Mouse (Mus musculus) layer of hippocampus, adult 2 months (tissue): ENCODE measurements around the gene Scaper. TPM values are rescaled to one million over a fixed set of nuclear protein-coding genes. Genes with fewer than 3 reads are reported as not detected.

Source experiments
- DNase-seq, 2 experiments: peaks; one replicate each; pipeline ENCODE4 v3.0.0; 2022; ENCODE audit warnings: low spot score in 2 of 2
- H3K27ac ChIP-seq: fragments of 200-600 bp; 2 replicates; pipeline ENCODE4 v1.8.1; 2022
- H3K4me3 ChIP-seq: fragments of 200-600 bp; 2 replicates; pipeline ENCODE4 v1.8.1; 2022; ENCODE audit warnings: mild to moderate bottlenecking
- CTCF ChIP-seq: fragments of 200-600 bp; conservative IDR thresholded peaks from 2 replicates; pipeline ENCODE4 v1.8.1; 2022; ENCODE audit warnings: antibody characterized with exemption, mild to moderate bottlenecking, moderate library complexity
- total RNA-seq, 2 experiments: library from RNA; stranded (reverse); gene quantifications; 2 replicates each; pipeline ENCODE4 v1.2.3; 2021

Scaper gene
- total RNA-seq, 2 experiments from 2014 or later, result 31.2 to 34.0 TPM

DNA sequence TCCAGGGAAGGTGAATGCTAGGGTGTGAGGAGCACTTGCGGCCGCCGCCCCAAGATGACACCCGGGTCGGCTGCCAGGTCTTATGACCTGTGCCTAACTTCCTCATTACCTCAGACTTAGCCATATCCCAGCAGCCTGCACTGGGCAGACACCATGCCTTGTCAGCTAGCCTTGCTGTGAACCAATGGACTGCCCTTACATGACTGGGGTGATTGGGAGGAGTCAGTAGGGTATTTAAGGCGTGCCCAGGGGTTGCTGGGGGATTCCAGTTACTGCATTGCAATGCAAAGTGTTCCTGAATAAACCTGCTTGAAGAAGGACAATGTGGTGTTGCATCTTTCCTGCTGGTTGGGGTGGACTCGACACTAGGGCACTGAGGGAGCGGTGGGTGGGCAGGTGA lies 148.5 kb downstream of the Scaper start:
- Histone ChIP-seq H3K27ac (no peak overlapping the region), H3K4me3 (no peak overlapping the region)
- no peak for DNase-seq
- no peak for TF ChIP-seq CTCF

- no peak for TF ChIP-seq CTCF
- Histone ChIP-seq H3K27ac (no peak overlapping the region), H3K4me3 (no peak overlapping the region)
- DNase-seq, result no peak
Observed at GRCm38 (mm10) chr9:55712016-55712415, 225.9 kb downstream of the Scaper start.

GRCm38 (mm10) chr9:55710553-55710952 lies 227.4 kb downstream of the Scaper start:
- DNase-seq, result no peak
- Histone ChIP-seq H3K27ac (no peak overlapping the region), H3K4me3 (no peak overlapping the region)
- TF ChIP-seq CTCF, result no peak

DNA sequence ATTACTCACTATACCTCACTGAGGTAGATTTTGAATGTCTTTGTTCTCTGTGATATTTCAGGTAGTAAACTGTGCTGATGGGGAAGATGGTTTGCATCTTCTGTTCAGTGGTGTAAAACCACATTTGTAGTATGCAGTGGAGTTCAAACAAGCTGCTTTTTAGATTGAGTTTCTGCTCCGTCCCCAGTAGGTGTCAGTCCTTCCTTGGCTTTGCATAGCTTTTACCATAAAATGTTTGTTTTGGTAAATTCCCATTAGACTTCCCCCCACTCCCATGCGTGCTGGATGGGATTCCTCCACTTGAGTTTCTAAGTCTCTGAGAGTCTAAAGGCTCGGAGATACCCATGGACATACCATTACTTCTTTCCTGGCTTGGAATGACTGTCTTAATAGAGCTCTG lies 231.3 kb downstream of the Scaper start:
- peak; percentile 70 for TF ChIP-seq CTCF
- no peak overlapping the region for H3K4me3 ChIP-seq
- no peak for DNase-seq

GRCm38 (mm10) chr9:55695307-55695706 lies 242.6 kb downstream of the Scaper start:
- Histone ChIP-seq H3K27ac (peak overlapping the region; percentile 64; the same call in 1 of the 2 replicates), H3K4me3 (no peak overlapping the region)
- no peak for TF ChIP-seq CTCF
- DNase-seq, result peak in 1 of 2 experiments; percentile 17

More for the DNA sequence above, 231.3 kb downstream of the Scaper start:
- no peak overlapping the region for H3K27ac ChIP-seq

- no peak for TF ChIP-seq CTCF
- Histone ChIP-seq H3K27ac (no peak overlapping the region), H3K4me3 (no peak overlapping the region)
- no peak for DNase-seq
Observed at GRCm38 (mm10) chr9:55677099-55677498, 260.8 kb downstream of the Scaper start.

GRCm38 (mm10) chr9:55646444-55646843 lies 291.5 kb downstream of the Scaper start:
- Histone ChIP-seq H3K4me3 (no peak overlapping the region), H3K27ac (no peak overlapping the region)
- TF ChIP-seq CTCF, result no peak
- DNase-seq, result no peak

- no peak for DNase-seq
- TF ChIP-seq CTCF, result no peak
- H3K27ac ChIP-seq, result no peak overlapping the region
- no peak overlapping the region for H3K4me3 ChIP-seq
Observed at GRCm38 (mm10) chr9:55626990-55627389, 310.9 kb downstream of the Scaper start.

DNA sequence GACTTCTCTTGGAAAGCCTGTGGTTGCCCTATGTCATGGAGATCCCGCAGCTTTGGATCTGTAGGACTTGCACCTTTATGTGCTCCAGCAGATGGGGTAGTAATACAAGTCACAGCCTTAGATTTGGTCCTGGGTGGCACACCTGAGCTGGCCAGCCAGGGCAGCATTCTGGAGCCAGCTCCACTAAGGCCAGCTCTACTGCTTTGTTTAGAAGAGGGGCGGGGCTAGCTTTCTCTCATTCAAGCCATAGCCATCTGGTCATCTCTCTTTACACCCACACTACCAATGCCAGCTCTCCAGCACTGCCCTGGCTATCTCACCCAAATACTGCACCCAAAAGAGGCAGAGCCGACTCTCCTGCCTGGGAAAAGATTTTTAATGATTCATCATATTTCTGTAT lies 323.2 kb downstream of the Scaper start:
- Histone ChIP-seq H3K4me3 (no peak overlapping the region), H3K27ac (no peak overlapping the region)
- DNase-seq, result no peak
- no peak for TF ChIP-seq CTCF

DNA sequence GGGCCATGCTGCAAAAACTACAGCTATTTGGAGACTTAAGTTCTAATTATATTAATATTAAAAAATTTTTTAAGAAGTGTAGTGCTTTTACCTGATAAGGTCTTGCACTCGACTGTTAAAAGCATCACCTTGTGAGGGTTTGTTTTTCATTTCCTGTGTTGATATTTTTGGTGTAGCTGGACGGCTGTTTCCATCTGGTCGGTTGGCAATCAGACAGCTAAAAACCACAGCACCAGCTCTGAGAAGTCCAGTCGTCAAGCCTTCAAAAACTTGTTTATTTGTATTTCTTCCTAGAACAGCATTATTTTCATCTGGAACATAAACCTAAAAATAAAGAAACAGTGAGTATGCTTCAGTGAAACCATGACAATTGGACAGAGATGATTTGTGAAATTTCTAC lies 328.2 kb downstream of the Scaper start:
- no peak for TF ChIP-seq CTCF
- no peak overlapping the region for H3K4me3 ChIP-seq
- no peak for DNase-seq

DNA sequence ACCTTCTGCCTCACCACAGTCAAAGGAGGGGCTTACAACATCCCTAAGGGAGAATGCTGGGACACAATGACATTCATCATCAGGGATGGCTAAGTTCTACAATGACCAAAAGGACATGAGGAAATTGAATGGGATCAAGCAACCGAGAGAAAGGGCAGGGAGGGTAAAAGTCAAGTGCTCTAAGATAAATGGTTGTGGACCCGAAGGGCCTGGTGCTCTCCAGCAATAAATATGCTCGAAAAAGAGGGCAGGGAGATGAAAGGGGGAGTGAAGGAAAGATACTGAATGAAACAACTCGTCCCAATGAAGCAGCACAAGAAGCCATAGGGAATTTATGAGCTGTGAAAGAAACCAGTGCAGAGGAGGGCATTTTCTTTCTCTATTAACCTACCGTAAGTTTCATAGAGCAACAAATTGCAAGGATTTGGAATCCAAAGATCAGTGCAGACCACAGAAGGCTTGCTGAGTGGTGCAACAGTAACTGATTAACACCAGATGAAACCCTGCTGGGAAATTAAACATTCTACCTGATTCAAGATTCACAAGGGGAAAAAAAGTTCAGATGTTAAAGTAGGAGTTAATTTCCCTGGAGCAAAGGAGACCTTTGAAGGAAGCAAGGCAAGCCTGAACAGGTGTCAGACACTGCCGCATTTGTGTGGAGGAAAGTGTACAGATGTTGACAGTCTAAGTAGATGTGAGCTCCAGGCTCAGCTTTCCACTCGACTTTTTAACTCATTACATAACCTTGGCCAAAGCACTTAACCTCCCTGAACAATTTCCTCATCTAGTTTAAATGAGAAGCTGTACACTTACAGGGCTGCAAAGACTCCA lies 329.0 kb downstream of the Scaper start:
- TF ChIP-seq CTCF, result no peak
- DNase-seq, result no peak
- Histone ChIP-seq H3K4me3 (no peak overlapping the region), H3K27ac (no peak overlapping the region)

More for the DNA sequence above, 328.2 kb downstream of the Scaper start:
- H3K27ac ChIP-seq, result no peak overlapping the region

- no peak overlapping the region for H3K4me3 ChIP-seq
- no peak overlapping the region for H3K27ac ChIP-seq
- DNase-seq, result no peak
- TF ChIP-seq CTCF, result no peak
Observed at GRCm38 (mm10) chr9:55598594-55598993, 339.3 kb downstream of the Scaper start.

GRCm38 (mm10) chr9:55586141-55586540 lies 351.8 kb downstream of the Scaper start:
- no peak for DNase-seq
- Histone ChIP-seq H3K4me3 (no peak overlapping the region), H3K27ac (no peak overlapping the region)
- TF ChIP-seq CTCF, result no peak

GRCm38 (mm10) chr9:55581414-55581813 lies 356.5 kb downstream of the Scaper start:
- no peak for TF ChIP-seq CTCF
- no peak overlapping the region for H3K27ac ChIP-seq
- no peak for DNase-seq
- no peak overlapping the region for H3K4me3 ChIP-seq

DNA sequence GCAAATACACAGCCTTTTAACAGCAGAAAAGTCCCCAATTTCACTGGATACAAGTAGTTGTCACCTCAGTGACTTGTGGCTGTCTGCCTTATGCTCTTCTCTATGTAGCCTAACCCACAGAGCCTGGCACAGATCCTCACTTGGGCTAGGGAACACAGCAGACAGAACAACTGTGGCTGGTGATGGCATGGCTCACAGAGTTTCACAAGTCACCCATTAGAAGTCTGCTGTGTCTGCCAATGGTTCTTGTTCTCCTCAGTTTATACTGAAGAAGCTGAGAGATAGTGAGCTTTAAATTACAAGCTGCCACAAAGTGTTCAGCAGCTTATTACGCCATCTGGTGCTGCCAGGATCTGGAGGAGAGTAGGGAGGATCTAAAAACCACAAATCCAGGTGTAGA lies 361.3 kb downstream of the Scaper start:
- no peak overlapping the region for H3K27ac ChIP-seq
- peak in 1 of 2 experiments; percentile 4 for DNase-seq
- no peak for TF ChIP-seq CTCF
- H3K4me3 ChIP-seq, result no peak overlapping the region
